Mouse (Mus musculus) intestine, embryonic 16.5 days (tissue): Measurements from ENCODE around the gene Mcam. TPM values are rescaled to one million over a fixed set of nuclear protein-coding genes. Genes with fewer than 3 reads are reported as not detected.
A peak's percentile ranks its signal among the peaks of the same experiment; 100 is the strongest.

ENCODE experiments used
- ATAC-seq: fragments of 200-750 bp; cut with Nextera tagmentation; 2 replicates; pipeline ENCODE4 v1.8.0; 2017; ENCODE audit warnings: moderate TSS enrichment, moderate library complexity
- H3K27ac ChIP-seq: fragments of 300-500 bp; sonication (generic); 2 replicates; pipeline ENCODE4 v1.5.1; 2014; ENCODE audit warnings: mild to moderate bottlenecking, low read length
- H3K27me3 ChIP-seq: fragments of 300-500 bp; sonication (generic); replicated peaks from 2 replicates; pipeline ENCODE4 v1.6.1; 2014; ENCODE audit warnings: low read length, control low read depth, mixed read lengths; ENCODE audit not compliant: control insufficient read depth, insufficient read depth
- H3K36me3 ChIP-seq: fragments of 300-500 bp; sonication (generic); 2 replicates; pipeline ENCODE4 v1.6.1; 2014; ENCODE audit warnings: low read length, control low read depth; ENCODE audit not compliant: control insufficient read depth, insufficient read depth
- H3K4me1 ChIP-seq: fragments of 300-500 bp; sonication (generic); 2 replicates; pipeline ENCODE4 v1.6.1; 2014; ENCODE audit warnings: low read length, control low read depth, mixed read lengths; ENCODE audit not compliant: control insufficient read depth, insufficient read depth
- H3K4me2 ChIP-seq: fragments of 300-500 bp; sonication (generic); 2 replicates; pipeline ENCODE4 v1.6.1; 2014; ENCODE audit warnings: low read depth, low read length, control low read depth
- H3K4me3 ChIP-seq: fragments of 300-500 bp; sonication (generic); 2 replicates; pipeline ENCODE4 v1.5.1; 2014; ENCODE audit warnings: mild to moderate bottlenecking, low read length
- H3K9ac ChIP-seq: fragments of 300-500 bp; sonication (generic); 2 replicates; pipeline ENCODE4 v1.6.1; 2014; ENCODE audit warnings: low read depth, low read length
- H3K9me3 ChIP-seq: fragments of 300-500 bp; sonication (generic); 2 replicates; pipeline ENCODE4 v1.6.1; 2016; ENCODE audit warnings: low read length, control low read depth; ENCODE audit not compliant: control insufficient read depth
- WGBS: fragments of 180-500 bp; shearing (Covaris S2); extraction: QIAGEN DNeasy Blood & Tissue Kit; methylation state at CpG from one replicate; pipeline ENCODE4 v1.1.7; 2014; 5-methylcytosine and 5-hydroxymethylcytosine counted together
- polyA plus RNA-seq: library from polyadenylated mRNA; unstranded; fragments of >200 nt; fragmentation: Nextera tagmentation; extraction: Ambion mirVana; gene quantifications from 2 replicates; pipeline ENCODE4 v1.2.1, GENCODE M21; 2015

Gene Mcam
- polyA plus RNA-seq, 1 experiment from 2014 or later, result 45.1 TPM

DNA sequence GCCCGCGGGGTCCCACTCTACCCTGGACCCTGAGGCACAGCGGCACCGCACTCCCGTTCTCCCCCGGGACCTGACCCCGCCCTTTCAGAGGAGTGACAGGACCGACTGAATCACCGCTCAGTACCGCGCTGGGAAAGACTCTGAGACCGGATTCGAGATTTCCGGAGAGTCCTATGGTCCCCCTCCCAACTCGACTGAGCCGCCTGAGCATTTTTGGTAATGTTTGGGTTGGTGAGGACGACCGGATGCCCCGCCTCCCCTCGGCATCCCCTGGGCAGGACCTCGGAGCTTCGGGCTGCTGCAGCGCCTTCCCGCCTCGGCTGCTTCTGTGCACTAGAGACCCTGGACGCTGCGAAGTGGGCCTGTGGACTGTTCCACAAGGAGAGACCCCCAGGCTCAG is 4.2 kb upstream of the Mcam start:
- peak overlapping the region; percentile 61 for H3K9ac ChIP-seq
- H3K27me3 ChIP-seq, result peaks cover 12% of the 10 kb centered on the region
- peak overlapping the region; percentile 91 for H3K27ac ChIP-seq
- peak overlapping the region; percentile 63 for H3K4me2 ChIP-seq
- H3K4me3 ChIP-seq, result peak overlapping the region; percentile 41
- no peaks in the 10 kb centered on the region for H3K36me3 ChIP-seq
- peak; percentile 69 for ATAC-seq
- peaks cover 36% of the 10 kb centered on the region for H3K4me1 ChIP-seq
- under 1% methylated on average over 27 of the region's 27 CpGs for WGBS
- no peaks in the 10 kb centered on the region for H3K9me3 ChIP-seq

DNA sequence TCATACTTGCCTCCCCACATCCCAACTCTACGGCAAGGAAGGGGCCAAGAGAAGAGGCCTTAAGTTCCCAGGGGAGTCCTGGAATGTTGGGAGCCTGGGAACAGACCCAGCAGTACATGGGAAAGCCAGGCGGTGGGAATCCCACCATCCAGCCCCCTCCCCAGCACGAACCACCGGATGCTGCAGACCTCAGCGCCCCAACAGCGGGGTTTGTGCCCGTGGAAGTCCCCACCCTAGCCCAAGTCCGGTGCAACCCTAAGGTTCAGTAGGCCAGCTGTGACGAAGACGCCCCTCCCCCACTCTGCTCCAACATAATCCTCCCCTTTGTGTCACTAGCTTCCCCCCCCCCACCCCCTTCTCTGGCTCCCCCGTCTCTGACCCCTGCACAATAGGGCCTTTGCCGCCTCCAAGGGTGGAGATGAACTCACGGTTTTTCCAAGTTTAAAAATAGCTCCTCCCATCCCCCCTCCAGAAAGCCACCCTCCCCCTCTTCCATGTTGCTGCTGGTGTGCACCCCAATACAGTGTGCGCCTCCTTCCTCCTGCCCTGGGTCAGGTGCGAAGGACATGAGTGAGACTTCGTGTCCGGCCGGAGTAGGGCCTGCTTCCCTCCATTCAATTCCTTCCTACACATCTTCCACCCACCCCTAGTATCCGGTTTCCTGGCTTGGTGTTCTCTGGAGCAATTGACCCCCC is 3.5 kb upstream of the Mcam start:
- Histone ChIP-seq H3K9ac (peak overlapping the region; percentile 61), H3K27me3 (peaks cover 15% of the 10 kb centered on the region), H3K4me3 (peak overlapping the region; percentile 41), H3K4me2 (peak overlapping the region; percentile 63), H3K9me3 (no peaks in the 10 kb centered on the region), H3K27ac (peak overlapping the region; percentile 91), H3K4me1 (peaks cover 42% of the 10 kb centered on the region), H3K36me3 (no peaks in the 10 kb centered on the region)
- WGBS, result 18% methylated on average over 18 of the region's 19 CpGs
- peak; percentile 27 for ATAC-seq

DNA sequence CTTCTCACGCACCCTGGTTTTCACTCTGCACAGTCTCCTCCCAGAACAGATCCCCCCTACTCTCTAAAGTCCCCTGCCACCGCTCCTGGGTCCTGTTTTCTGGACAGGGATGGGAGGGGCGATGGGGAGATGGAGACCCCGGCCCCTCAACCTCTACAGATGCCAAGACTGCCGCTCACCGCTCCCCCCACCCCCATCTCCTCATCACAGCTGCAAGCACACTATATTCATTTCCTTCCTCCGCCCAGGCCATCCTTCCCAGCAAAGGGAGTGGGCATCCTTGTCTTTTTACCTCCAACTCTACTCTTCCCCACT is 3.0 kb upstream of the Mcam start:
- Histone ChIP-seq H3K9ac (no peak overlapping the region), H3K4me2 (no peak overlapping the region), H3K36me3 (no peaks in the 10 kb centered on the region), H3K27ac (peak overlapping the region; percentile 80), H3K27me3 (peaks cover 15% of the 10 kb centered on the region), H3K4me3 (no peak overlapping the region), H3K4me1 (peaks cover 45% of the 10 kb centered on the region), H3K9me3 (no peaks in the 10 kb centered on the region)
- WGBS, result 45% methylated on average over 7 of the region's 7 CpGs
- no peak for ATAC-seq

DNA sequence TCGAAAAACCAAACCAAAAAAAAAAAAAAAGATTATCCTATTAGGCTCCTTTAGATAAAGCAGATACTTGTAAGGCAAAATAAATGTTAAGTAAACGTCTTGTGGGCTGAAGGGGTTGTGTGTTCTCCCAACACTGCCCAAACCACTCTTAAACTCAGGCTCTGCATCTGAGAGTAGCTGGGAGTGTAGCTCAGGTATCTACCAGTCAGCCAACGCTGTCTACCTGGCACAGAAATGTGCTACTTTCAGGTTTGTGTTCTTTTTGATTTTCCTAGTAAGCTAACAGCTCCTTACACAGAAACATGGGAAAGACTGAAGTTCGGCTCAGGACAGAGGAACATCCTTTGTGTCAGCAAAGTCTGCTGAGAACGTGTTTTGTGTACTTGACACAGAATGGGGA is 2.1 kb upstream of the Mcam start:
- Histone ChIP-seq H3K36me3 (no peaks in the 10 kb centered on the region), H3K4me2 (no peak overlapping the region), H3K4me1 (peaks cover 45% of the 10 kb centered on the region), H3K4me3 (no peak overlapping the region), H3K27me3 (peaks cover 15% of the 10 kb centered on the region), H3K9me3 (no peaks in the 10 kb centered on the region), H3K9ac (no peak overlapping the region), H3K27ac (no peak overlapping the region; the same call in 1 of the 2 replicates)
- ATAC-seq, result no peak
- WGBS, result 55% methylated on average over 5 of the region's 5 CpGs

DNA sequence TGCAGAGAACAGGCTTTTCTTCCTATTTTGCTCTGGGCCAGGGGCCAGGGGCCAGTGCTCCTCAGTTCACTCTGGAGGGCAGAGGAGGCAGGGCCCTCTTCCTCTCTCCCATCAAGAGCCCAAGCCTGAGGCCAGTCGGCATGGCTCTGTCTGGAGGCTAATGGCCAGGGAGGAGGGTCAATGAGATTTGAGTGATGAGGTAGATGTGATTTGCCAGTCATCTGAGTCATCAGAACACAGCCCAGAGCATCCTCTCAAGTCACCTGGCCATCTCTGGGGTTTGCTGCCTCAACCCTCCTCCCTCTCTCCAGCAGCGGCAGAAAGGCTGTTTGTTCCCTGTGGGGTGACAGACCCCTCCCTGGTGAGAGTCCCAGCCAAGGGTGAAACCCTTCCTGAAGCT is 982 bp upstream of the Mcam start:
- Histone ChIP-seq H3K4me2 (peak overlapping the region; percentile 95), H3K27me3 (peaks cover 15% of the 10 kb centered on the region), H3K4me3 (peak overlapping the region; percentile 75), H3K9ac (peak overlapping the region; percentile 75), H3K9me3 (no peaks in the 10 kb centered on the region), H3K4me1 (peaks cover 45% of the 10 kb centered on the region), H3K27ac (peak overlapping the region; percentile 85), H3K36me3 (no peaks in the 10 kb centered on the region)
- WGBS, result 20% methylated on average over 2 of the region's 2 CpGs
- no peak for ATAC-seq

DNA sequence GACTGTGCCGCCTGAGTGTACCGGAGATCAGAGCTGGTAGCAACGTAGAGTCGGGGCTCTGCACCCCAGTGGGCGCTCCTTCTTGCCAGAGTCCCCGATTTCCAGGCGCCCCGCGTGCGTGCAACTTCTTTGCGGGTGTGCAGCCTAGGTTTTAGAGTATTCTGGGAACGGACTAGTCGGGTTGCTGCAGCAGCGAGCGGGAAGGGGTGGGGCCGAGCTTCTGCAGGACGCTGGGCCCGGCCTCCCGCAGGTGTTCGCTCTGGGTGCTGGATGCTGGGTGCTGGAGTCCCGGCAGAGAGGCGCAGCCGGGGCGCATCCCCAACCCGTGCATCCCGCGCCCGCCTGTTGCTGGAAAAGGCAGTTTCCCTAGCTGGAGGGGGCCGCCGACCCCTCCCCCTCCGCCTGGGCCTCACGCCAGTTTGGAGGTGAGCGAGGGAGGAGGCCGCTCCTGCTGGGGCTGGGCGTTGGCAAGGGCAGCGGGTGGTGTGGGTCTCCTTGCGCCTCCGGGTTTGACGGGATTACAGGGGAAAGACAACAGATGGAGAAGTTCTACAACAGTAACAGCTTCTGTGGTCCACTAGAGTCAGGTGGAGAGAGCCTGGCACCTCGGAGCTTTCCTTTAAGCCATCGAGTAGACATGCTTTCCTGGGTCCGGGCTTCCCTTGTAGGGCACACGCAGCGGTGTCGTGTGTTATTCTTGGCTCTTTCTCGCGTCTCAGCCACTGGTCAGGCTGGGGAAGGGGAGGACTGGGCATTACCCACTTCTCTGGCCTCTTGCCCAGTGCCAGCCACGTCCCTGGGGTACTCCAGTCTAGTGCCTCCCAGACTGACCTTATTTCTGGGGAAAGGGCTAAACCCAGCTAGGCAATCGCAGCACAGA is 822 bp downstream of the Mcam start:
- Histone ChIP-seq H3K27ac (peak overlapping the region; percentile 77), H3K4me3 (peak overlapping the region; percentile 75), H3K27me3 (peaks cover 15% of the 10 kb centered on the region), H3K4me1 (peaks cover 39% of the 10 kb centered on the region), H3K9ac (peak overlapping the region; percentile 75), H3K36me3 (no peaks in the 10 kb centered on the region), H3K9me3 (no peaks in the 10 kb centered on the region), H3K4me2 (peak overlapping the region; percentile 95)
- peak; percentile 24; the same call in 1 of the 2 replicates for ATAC-seq
- 3% methylated on average over 49 of the region's 49 CpGs for WGBS

DNA sequence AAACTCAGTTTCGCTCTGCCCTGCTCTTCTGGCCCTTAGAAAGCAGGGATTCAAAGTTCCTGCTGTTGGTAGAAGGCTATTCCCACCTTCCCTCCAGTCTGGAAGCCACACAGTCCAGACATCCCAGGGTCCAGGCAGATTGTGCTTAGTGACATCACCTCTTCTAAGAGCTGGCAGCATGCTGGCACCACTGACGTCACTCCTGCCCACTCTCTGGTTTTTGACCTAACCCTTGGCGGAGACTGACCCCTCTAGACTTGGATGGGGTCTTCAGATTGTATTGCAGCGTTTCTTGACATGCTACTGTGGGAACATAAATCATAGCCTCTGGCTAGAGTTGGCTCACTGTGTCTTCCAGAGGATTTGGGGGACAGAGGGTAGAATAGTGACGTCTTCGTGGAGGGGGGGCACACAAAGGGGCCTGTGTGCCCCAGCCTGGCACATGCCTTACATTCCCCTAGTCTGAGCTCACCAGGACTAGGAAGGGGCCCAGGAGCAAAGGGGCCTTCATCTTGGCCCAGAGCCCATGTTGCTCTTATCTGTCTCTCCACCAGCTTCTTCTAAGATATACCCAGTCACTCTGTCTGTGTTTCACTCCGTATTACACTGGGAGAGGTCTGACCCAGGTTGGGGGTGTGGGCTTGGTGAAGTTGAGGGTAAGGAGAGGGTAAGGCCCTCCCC is 1.6 kb downstream of the Mcam start:
- ATAC-seq, result peak; percentile 22; the same call in 1 of the 2 replicates
- H3K4me1 ChIP-seq, result peaks cover 32% of the 10 kb centered on the region
- 42% methylated on average over 7 of the region's 7 CpGs for WGBS

DNA sequence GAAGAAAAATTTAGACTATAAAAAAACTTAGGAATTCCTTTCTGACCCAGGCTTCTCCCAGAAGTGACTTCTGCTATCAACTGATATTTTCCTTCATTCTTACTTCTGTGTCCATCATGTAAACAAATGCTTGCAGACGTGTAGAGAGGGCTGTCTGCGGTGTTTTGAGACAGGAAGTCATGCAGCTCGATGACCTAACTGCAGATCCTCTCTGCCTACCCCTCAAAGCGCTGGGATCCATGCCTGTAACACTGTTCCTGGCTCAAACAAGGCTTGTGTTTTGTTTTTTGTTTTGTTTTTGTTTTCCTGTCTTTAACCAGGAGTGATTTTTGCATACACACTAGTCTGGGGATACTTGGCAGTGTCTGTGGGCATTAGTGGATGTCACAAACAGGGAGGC is 3.6 kb downstream of the Mcam start:
- WGBS, result 44% methylated on average over 4 of the region's 4 CpGs
- peaks cover 10% of the 10 kb centered on the region for H3K27me3 ChIP-seq
- H3K27ac ChIP-seq, result no peak overlapping the region; the same call in 1 of the 2 replicates
- ATAC-seq, result no peak
- H3K4me3 ChIP-seq, result no peak overlapping the region
- no peak overlapping the region for H3K4me2 ChIP-seq
- H3K9ac ChIP-seq, result no peak overlapping the region
- no peaks in the 10 kb centered on the region for H3K9me3 ChIP-seq
- H3K4me1 ChIP-seq, result peaks cover 29% of the 10 kb centered on the region
- no peaks in the 10 kb centered on the region for H3K36me3 ChIP-seq

More for the DNA sequence above, 1.6 kb downstream of the Mcam start:
- Histone ChIP-seq H3K27me3 (peaks cover 15% of the 10 kb centered on the region), H3K9me3 (no peaks in the 10 kb centered on the region), H3K9ac (peak overlapping the region; percentile 75), H3K4me3 (peak overlapping the region; percentile 75), H3K4me2 (peak overlapping the region; percentile 95), H3K36me3 (no peaks in the 10 kb centered on the region), H3K27ac (peak overlapping the region; percentile 77)

DNA sequence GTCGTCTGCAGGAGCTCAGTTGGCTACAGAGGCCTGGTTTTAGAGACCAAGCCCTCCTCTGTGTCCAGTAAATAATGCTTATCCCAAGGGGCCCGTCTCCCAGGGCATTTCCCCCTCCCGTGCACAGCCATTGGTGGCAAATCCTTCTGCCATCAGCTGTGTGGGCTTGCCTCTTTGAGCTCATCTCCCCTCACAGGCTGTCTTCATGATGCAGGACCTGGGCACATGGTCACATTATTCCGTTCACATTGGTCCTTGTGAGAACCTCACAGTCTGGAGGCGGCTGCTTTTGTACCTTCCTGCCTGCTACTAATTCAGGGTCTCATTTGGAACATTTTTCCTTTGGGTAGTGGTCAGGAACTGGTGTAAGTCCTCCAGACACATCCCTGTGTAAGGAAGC is 7.7 kb downstream of the Mcam start:
- H3K9me3 ChIP-seq, result no peaks in the 10 kb centered on the region
- no peak overlapping the region for H3K4me2 ChIP-seq
- no peak overlapping the region for H3K9ac ChIP-seq
- ATAC-seq, result no peak
- no peak overlapping the region for H3K4me3 ChIP-seq
- no peak overlapping the region for H3K27ac ChIP-seq
- H3K27me3 ChIP-seq, result no peaks in the 10 kb centered on the region
- H3K4me1 ChIP-seq, result no peaks in the 10 kb centered on the region
- 65% methylated on average over 5 of the region's 5 CpGs for WGBS
- H3K36me3 ChIP-seq, result no peaks in the 10 kb centered on the region
